Mouse (Mus musculus): ENCODE data around the gene Fam53b. TPM values are rescaled to one million over a fixed set of nuclear protein-coding genes. Genes with fewer than 3 reads are reported as not detected.

Gene Fam53b
- polyA plus RNA-seq, 1 experiment = 10.4 TPM

DNA sequence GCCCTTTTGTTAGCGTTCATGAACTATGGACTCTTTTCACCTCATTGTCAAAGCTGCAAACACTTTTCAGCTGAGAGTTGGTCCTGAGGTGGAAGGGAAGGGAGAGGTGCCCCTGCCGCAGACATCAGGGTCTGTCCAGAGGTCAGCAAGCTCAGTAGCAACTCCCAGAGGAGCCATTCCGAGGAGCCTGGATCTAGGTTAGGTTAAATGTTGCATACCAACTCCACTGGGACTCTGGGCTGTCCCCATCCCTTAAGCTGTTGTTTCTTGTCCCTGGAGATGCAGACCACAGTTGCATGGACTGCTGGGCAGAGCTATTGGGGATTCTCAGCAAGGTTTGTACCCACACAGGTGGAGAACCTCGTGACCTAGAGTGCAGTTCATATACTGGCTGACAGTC lies 114.5 kb downstream of the Fam53b start:
- H3K9ac ChIP-seq (ENCODE audit: low read depth, poor library complexity, severe bottlenecking) = no peak overlapping the region
- H3K36me3 ChIP-seq (ENCODE audit: control insufficient read depth, insufficient read depth, low read length, poor library complexity, severe bottlenecking) = no peaks in the 10 kb centered on the region
- TF ChIP-seq EP300 (IDR thresholded peaks at IDR 0.05; ENCODE audit: insufficient read depth, low read depth, low read length) (no peak), CTCF (IDR thresholded peaks at IDR 0.05; ENCODE audit: low read depth, low read length) (no peak), POLR2A (IDR thresholded peaks at IDR 0.05; ENCODE audit: insufficient read depth, low read length) (no peak)
- H3K4me1 ChIP-seq (ENCODE audit: control insufficient read depth, insufficient read depth, low read length) = no peaks in the 10 kb centered on the region
- no peak overlapping the region for H3K4me3 ChIP-seq (ENCODE audit: low read depth, low read length)
- no peaks in the 10 kb centered on the region for H3K9me3 ChIP-seq (replicated peaks; ENCODE audit: control insufficient read depth, insufficient read depth, low read length, poor library complexity, severe bottlenecking)
- H3K27ac ChIP-seq (ENCODE audit: insufficient read depth, low read length) = no peak overlapping the region
- H3K27me3 ChIP-seq (ENCODE audit: control insufficient read depth, insufficient read depth, low read length, poor library complexity, severe bottlenecking) = no peaks in the 10 kb centered on the region

DNA sequence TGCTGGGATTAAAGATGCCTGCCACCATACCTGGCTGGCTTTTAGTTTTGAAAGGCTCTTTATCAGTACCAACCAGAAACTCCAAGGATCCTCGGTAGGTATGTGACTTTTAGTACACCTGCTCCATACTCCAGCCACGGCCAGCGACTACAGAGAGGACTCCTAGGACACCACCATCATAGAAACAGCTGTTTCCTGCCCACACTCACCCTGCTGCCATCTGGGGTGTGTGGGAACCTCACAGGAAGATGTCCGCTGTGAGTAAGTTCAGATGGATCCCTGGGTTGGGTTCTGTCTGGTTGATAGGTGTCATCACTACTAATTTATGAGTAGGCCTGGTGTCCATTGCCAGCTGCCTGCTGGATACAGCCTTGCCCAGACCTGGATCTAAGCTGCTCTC lies 114.9 kb downstream of the Fam53b start:
- Histone ChIP-seq H3K36me3 (ENCODE audit: control insufficient read depth, insufficient read depth, low read length, poor library complexity, severe bottlenecking) (no peaks in the 10 kb centered on the region), H3K4me1 (ENCODE audit: control insufficient read depth, insufficient read depth, low read length) (no peaks in the 10 kb centered on the region), H3K9ac (ENCODE audit: low read depth, poor library complexity, severe bottlenecking) (no peak overlapping the region), H3K27me3 (ENCODE audit: control insufficient read depth, insufficient read depth, low read length, poor library complexity, severe bottlenecking) (no peaks in the 10 kb centered on the region), H3K9me3 (replicated peaks; ENCODE audit: control insufficient read depth, insufficient read depth, low read length, poor library complexity, severe bottlenecking) (no peaks in the 10 kb centered on the region), H3K4me3 (ENCODE audit: low read depth, low read length) (no peak overlapping the region), H3K27ac (ENCODE audit: insufficient read depth, low read length) (no peak overlapping the region)
- TF ChIP-seq EP300 (IDR thresholded peaks at IDR 0.05; ENCODE audit: insufficient read depth, low read depth, low read length) = no peak
- no peak for TF ChIP-seq CTCF (IDR thresholded peaks at IDR 0.05; ENCODE audit: low read depth, low read length)
- TF ChIP-seq POLR2A (IDR thresholded peaks at IDR 0.05; ENCODE audit: insufficient read depth, low read length) = no peak

DNA sequence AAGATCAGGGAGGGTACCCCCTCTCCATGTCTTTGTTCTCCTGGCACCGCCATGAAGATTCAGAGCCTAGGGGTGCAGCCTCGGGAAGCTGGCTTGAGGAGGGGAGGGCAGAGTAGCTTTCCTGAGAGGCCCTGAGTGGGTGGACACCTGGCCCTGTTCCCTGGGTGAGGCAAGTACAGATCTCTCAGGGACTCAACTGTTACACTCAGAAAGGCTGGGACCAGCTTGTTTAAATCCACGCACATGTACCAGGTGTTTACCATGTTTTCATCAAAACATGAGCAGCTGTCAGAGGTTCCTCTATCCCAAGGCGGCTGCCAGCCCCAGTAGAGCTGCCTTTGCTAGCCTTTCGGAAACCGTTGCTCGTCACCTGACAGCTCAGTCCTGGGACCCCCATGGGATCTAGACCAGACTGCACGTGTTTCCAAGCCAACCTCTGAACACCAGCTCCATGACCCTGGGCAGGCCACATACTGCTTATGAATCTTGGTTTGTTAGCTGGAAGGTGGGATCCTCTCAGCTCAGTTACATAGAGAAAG lies 116.4 kb downstream of the Fam53b start:
- Histone ChIP-seq H3K36me3 (ENCODE audit: control insufficient read depth, insufficient read depth, low read length, poor library complexity, severe bottlenecking) (no peaks in the 10 kb centered on the region), H3K4me3 (ENCODE audit: low read depth, low read length) (no peak overlapping the region), H3K27ac (ENCODE audit: insufficient read depth, low read length) (no peak overlapping the region), H3K4me1 (ENCODE audit: control insufficient read depth, insufficient read depth, low read length) (no peaks in the 10 kb centered on the region), H3K9me3 (replicated peaks; ENCODE audit: control insufficient read depth, insufficient read depth, low read length, poor library complexity, severe bottlenecking) (no peaks in the 10 kb centered on the region), H3K27me3 (ENCODE audit: control insufficient read depth, insufficient read depth, low read length, poor library complexity, severe bottlenecking) (no peaks in the 10 kb centered on the region), H3K9ac (ENCODE audit: low read depth, poor library complexity, severe bottlenecking) (no peak overlapping the region)
- no peak for TF ChIP-seq POLR2A (IDR thresholded peaks at IDR 0.05; ENCODE audit: insufficient read depth, low read length)
- TF ChIP-seq CTCF (IDR thresholded peaks at IDR 0.05; ENCODE audit: low read depth, low read length) = no peak
- TF ChIP-seq EP300 (IDR thresholded peaks at IDR 0.05; ENCODE audit: insufficient read depth, low read depth, low read length) = no peak

DNA sequence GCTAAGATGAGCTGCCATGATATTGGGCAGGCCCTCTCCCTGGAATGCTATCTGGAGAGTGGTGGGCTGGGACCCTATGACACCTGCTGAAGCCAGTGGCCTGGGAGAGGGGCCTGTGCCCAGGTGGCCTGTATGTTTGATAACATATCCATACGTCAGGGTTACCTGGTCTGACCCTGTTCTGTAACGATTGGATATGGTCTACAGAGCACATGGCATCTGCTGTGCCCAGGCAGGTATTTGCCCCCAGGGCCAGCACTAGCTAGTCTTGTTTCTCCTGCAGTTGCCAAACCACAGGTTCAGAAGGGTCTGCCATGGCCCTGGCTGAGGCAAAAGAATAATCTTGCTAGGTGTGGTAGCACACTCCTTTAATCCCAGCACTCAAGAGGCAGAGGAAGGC lies 120.1 kb downstream of the Fam53b start:
- H3K4me1 ChIP-seq (ENCODE audit: control insufficient read depth, insufficient read depth, low read length) = no peaks in the 10 kb centered on the region
- H3K27ac ChIP-seq (ENCODE audit: insufficient read depth, low read length) = no peak overlapping the region
- TF ChIP-seq EP300 (IDR thresholded peaks at IDR 0.05; ENCODE audit: insufficient read depth, low read depth, low read length) = no peak
- no peak for TF ChIP-seq POLR2A (IDR thresholded peaks at IDR 0.05; ENCODE audit: insufficient read depth, low read length)
- no peak for TF ChIP-seq CTCF (IDR thresholded peaks at IDR 0.05; ENCODE audit: low read depth, low read length)
- H3K36me3 ChIP-seq (ENCODE audit: control insufficient read depth, insufficient read depth, low read length, poor library complexity, severe bottlenecking) = no peaks in the 10 kb centered on the region
- H3K9ac ChIP-seq (ENCODE audit: low read depth, poor library complexity, severe bottlenecking) = no peak overlapping the region
- no peaks in the 10 kb centered on the region for H3K27me3 ChIP-seq (ENCODE audit: control insufficient read depth, insufficient read depth, low read length, poor library complexity, severe bottlenecking)
- H3K9me3 ChIP-seq (replicated peaks; ENCODE audit: control insufficient read depth, insufficient read depth, low read length, poor library complexity, severe bottlenecking) = no peaks in the 10 kb centered on the region
- H3K4me3 ChIP-seq (ENCODE audit: low read depth, low read length) = no peak overlapping the region

DNA sequence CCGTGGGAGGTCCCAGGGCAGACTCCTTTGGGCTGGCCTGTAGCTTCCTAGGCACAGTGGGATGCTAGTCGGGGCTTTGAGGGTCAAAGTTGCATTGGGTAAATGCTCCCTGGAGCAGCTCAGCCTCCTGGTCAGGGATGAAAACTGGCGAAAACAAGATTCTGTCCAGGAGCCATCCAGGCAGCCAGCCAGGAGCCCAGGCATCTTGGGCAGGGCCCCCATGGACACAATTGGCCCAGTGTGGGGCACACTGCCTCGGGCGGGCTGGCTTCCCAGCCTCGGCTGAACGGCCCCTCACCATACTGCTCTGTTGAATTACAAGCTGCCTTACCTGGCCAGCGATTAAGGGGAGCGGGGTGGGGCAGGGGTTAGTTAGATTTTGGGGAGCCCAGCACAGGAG lies 121.0 kb downstream of the Fam53b start:
- TF ChIP-seq POLR2A (IDR thresholded peaks at IDR 0.05; ENCODE audit: insufficient read depth, low read length) (no peak), EP300 (IDR thresholded peaks at IDR 0.05; ENCODE audit: insufficient read depth, low read depth, low read length) (no peak), CTCF (IDR thresholded peaks at IDR 0.05; ENCODE audit: low read depth, low read length) (no peak)
- Histone ChIP-seq H3K4me1 (ENCODE audit: control insufficient read depth, insufficient read depth, low read length) (no peaks in the 10 kb centered on the region), H3K36me3 (ENCODE audit: control insufficient read depth, insufficient read depth, low read length, poor library complexity, severe bottlenecking) (no peaks in the 10 kb centered on the region), H3K4me3 (ENCODE audit: low read depth, low read length) (no peak overlapping the region), H3K27me3 (ENCODE audit: control insufficient read depth, insufficient read depth, low read length, poor library complexity, severe bottlenecking) (no peaks in the 10 kb centered on the region), H3K27ac (ENCODE audit: insufficient read depth, low read length) (no peak overlapping the region), H3K9me3 (replicated peaks; ENCODE audit: control insufficient read depth, insufficient read depth, low read length, poor library complexity, severe bottlenecking) (no peaks in the 10 kb centered on the region), H3K9ac (ENCODE audit: low read depth, poor library complexity, severe bottlenecking) (no peak overlapping the region)

DNA sequence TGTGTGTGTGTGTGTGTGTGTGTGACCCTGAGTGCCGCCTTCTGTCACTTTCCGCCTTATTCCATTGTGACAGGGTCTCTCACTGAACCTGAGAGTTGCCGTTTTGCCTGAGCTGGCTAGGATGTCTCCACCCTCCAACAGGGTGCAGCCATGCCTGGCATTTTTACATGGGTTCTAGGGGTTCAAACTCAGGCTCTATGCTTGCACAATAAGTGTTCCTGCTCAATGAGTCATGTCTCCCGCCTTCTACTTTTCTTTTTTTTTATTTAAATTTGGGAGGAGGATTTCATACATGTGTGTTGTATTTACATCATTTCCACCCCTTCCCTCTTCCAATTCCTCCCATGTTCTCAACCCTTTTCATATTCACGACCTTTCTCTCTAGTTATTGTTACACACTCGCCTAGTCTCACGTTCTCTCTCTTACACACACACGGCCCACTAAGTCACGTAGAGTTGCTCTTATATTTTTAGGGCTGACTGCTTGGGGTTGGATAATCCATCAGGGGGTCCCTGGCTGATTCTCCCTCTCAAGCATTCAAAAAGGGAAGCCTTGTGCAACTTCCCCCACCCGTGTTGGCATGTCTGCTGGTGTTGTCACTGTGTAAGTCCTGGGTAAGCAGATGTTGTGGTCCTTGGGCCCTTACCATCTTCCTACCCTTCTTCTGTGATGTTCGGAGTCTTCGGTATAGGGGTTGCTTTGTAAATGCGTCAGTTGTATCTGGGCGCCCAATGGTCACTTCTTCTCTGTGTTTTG lies 122.8 kb downstream of the Fam53b start:
- H3K4me3 ChIP-seq (ENCODE audit: low read depth, low read length) = no peak overlapping the region
- no peaks in the 10 kb centered on the region for H3K9me3 ChIP-seq (replicated peaks; ENCODE audit: control insufficient read depth, insufficient read depth, low read length, poor library complexity, severe bottlenecking)
- no peaks in the 10 kb centered on the region for H3K27me3 ChIP-seq (ENCODE audit: control insufficient read depth, insufficient read depth, low read length, poor library complexity, severe bottlenecking)
- no peaks in the 10 kb centered on the region for H3K4me1 ChIP-seq (ENCODE audit: control insufficient read depth, insufficient read depth, low read length)
- no peak overlapping the region for H3K27ac ChIP-seq (ENCODE audit: insufficient read depth, low read length)
- TF ChIP-seq EP300 (IDR thresholded peaks at IDR 0.05; ENCODE audit: insufficient read depth, low read depth, low read length) (no peak), POLR2A (IDR thresholded peaks at IDR 0.05; ENCODE audit: insufficient read depth, low read length) (no peak), CTCF (IDR thresholded peaks at IDR 0.05; ENCODE audit: low read depth, low read length) (no peak)
- no peak overlapping the region for H3K9ac ChIP-seq (ENCODE audit: low read depth, poor library complexity, severe bottlenecking)
- no peaks in the 10 kb centered on the region for H3K36me3 ChIP-seq (ENCODE audit: control insufficient read depth, insufficient read depth, low read length, poor library complexity, severe bottlenecking)

Measured in ES-Bruce4 (cell line).